Mouse (Mus musculus): Measurements from ENCODE around the gene Aph1a.

DNA sequence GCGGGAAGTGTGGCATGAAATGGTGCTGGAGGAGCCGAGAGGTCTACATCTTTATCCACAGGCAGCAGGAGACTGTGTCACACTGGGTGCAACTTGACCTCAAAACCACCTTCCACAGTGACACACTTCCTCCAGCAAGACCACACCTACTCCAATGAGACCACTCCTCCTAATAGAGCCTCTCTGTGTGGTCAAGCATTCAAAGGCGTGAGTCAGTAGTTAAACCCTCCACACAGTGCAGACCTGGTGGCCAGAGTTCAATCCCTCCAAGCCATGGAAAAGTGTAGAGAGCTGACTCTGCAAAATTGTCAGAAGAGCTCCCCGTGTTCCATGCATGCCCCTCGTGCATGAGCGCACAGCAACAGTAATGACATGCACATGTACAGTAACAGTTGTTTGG, 49.0 kb downstream of the Aph1a start:
- TF ChIP-seq POLR2A (IDR thresholded peaks at IDR 0.05; ENCODE audit: low read depth, low read length): no peak
- TF ChIP-seq CTCF (IDR thresholded peaks at IDR 0.05; ENCODE audit: extremely low read depth, insufficient read depth, insufficient read length, insufficient replicate concordance): no peak
